8 mouse cellular contexts compared by ENCODE assay signal in the genomic region with DNA sequence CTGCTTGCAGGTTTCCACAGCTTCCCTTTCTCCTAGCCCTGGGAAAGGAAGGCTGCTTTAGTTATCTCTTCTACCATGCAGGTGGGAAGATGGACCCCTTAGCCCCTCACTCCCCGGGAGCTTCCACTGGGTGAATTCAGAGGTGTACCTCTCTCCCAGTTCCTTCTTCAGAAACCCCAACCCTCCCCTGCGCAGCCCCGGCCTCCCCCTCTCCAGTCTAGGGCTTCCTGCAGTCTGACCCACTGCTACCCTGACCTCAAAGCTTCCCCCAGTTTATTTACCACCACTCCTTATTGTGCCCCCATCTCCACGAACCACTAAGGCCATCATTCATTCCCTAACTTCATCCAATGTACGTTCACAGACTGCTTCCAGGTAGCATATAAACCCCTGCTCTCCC. TPM values are rescaled to one million over a fixed set of nuclear protein-coding genes. Genes with fewer than 3 reads are reported as not detected.
DNase-seq lines count a peak whose midpoint lies in the region; ATAC-seq and TF ChIP-seq lines count a peak whose summit lies in the region.

No protein-coding gene starts in this region.

- no peak for TF ChIP-seq CTCF in heart, adult 2 months (IDR thresholded peaks at IDR 0.05)
- no peak for TF ChIP-seq CTCF in thymus, adult 2 months (IDR thresholded peaks at IDR 0.05; ENCODE audit: borderline replicate concordance, control insufficient read depth, extremely low read depth, insufficient read depth, low read length, poor library complexity)

- H3K4me3 ChIP-seq in heart, adult 2 months, result peak overlapping the region; percentile 71
- H3K4me3 ChIP-seq in thymus, adult 2 months (ENCODE audit: control insufficient read depth, insufficient read depth, low read length), result peak overlapping the region; percentile 53; the same call in 1 of the 2 replicates
- peak overlapping the region; percentile 58 for H3K4me3 ChIP-seq in liver, embryonic 12.5 days

- H3K9me3 ChIP-seq in liver, embryonic 12.5 days (replicated peaks), result no peaks in the 10 kb centered on the region

- no peaks in the 10 kb centered on the region for H3K79me2 ChIP-seq in heart, adult 2 months (replicated peaks; ENCODE audit: control insufficient read depth, insufficient read depth, low read length)

- TF ChIP-seq EP300 in heart, adult 2 months (IDR thresholded peaks at IDR 0.05; ENCODE audit: insufficient read depth, low read depth, low read length), result no peak

- no peak for ATAC-seq in liver, embryonic 12.5 days

- H3K4me2 ChIP-seq in liver, embryonic 12.5 days, result peak overlapping the region; percentile 82

- H3K27ac ChIP-seq in heart, adult 2 months, result no peak overlapping the region; the same call in 1 of the 2 replicates
- H3K27ac ChIP-seq in thymus, adult 2 months (ENCODE audit: control insufficient read depth, insufficient read depth, low read length), result no peak overlapping the region
- no peak overlapping the region for H3K27ac ChIP-seq in liver, embryonic 12.5 days

- peaks cover 7% of the 10 kb centered on the region; the same call in 1 of the 2 replicates for H3K36me3 ChIP-seq in heart, adult 2 months (ENCODE audit: control insufficient read depth, insufficient read depth, low read length)
- no peaks in the 10 kb centered on the region for H3K36me3 ChIP-seq in thymus, adult 2 months (ENCODE audit: control insufficient read depth, insufficient read depth, low read length)
- no peaks in the 10 kb centered on the region for H3K36me3 ChIP-seq in liver, embryonic 12.5 days

- WGBS in heart, adult 2 months, result 26% methylated on average over 5 of the region's 5 CpGs
- 2% methylated on average over 5 of the region's 5 CpGs for WGBS in thymus, adult 2 months
- WGBS in liver, embryonic 12.5 days (ENCODE audit: insufficient replicate concordance), result 6% methylated on average over 5 of the region's 5 CpGs

- no peaks in the 10 kb centered on the region for H3K27me3 ChIP-seq in heart, adult 2 months (ENCODE audit: control insufficient read depth, insufficient read depth, low read length)
- H3K27me3 ChIP-seq in thymus, adult 2 months (ENCODE audit: control insufficient read depth, insufficient read depth, low read length), result no peaks in the 10 kb centered on the region; the same call in 1 of the 2 replicates
- H3K27me3 ChIP-seq in liver, embryonic 12.5 days (replicated peaks), result peaks cover 72% of the 10 kb centered on the region

- peaks cover 6% of the 10 kb centered on the region for H3K4me1 ChIP-seq in heart, adult 2 months (ENCODE audit: control insufficient read depth, insufficient read depth, low read length)
- peaks cover 30% of the 10 kb centered on the region for H3K4me1 ChIP-seq in thymus, adult 2 months (replicated peaks; ENCODE audit: control insufficient read depth, insufficient read depth, low read length)
- H3K4me1 ChIP-seq in liver, embryonic 12.5 days, result peaks cover 21% of the 10 kb centered on the region; the same call in 1 of the 2 replicates

- intact Hi-C loops in heart, adult 2 months (cut with DNase I), result loop anchor here (5.0 kb wide), 1 partner anchor 59 kb away; the partner anchor contains the start of gene Atg101

- TF ChIP-seq POLR2A in heart, adult 2 months (IDR thresholded peaks at IDR 0.05; ENCODE audit: insufficient read depth, low read depth, low read length), result no peak
- TF ChIP-seq POLR2A in thymus, adult 2 months (IDR thresholded peaks at IDR 0.05; ENCODE audit: control insufficient read depth, extremely low read depth, insufficient read depth, low read length, poor library complexity), result no peak

- H3K9ac ChIP-seq in heart, adult 2 months (ENCODE audit: low read depth, low read length), result peak overlapping the region; percentile 28; the same call in 1 of the 2 replicates
- H3K9ac ChIP-seq in liver, embryonic 12.5 days, result peak overlapping the region; percentile 61; the same call in 1 of the 2 replicates

- no peak for DNase-seq in heart, adult 2 months
- no peak for DNase-seq in heart, adult 8-10 months (ENCODE audit: low spot score)
- no peak for DNase-seq in thymus, adult 2 months
- no peak for DNase-seq in thymus, postnatal 25 days
- DNase-seq in frontal cortex, postnatal 36 days (ENCODE audit: low spot score in 2 of 2), result no peak
- no peak for DNase-seq in embryo, embryonic 11 days
- DNase-seq in urinary bladder, postnatal 4 days (ENCODE audit: low spot score in 2 of 2), result no peak

RNA-seq across cellular contexts. Expression of gene Grasp, which starts 0.4 kb away (rescaled TPM):
- 10 to 100 TPM; 10.9 to 11.5 TPM for total RNA-seq in heart, adult 2 months (2021)
- 7.4 and 7.6 TPM in 2 replicates for polyA plus RNA-seq in heart, adult 2 months (2012; rRNA removed)
- total RNA-seq in heart, adult 8-10 months (2022), result 10 to 100 TPM in 1 of 4 experiments, 1 to 10 TPM in 3; 7.6 to 10.2 (median 9.5) TPM
- 10.2 and 15.4 TPM in 2 replicates for polyA plus RNA-seq in thymus, adult 2 months (2012; rRNA removed)
- 0.81 and 1.3 TPM in 2 replicates for polyA plus RNA-seq in liver, embryonic 12.5 days (2016; fragmentation: Nextera tagmentation; extraction: Ambion mirVana)

RNA-seq across cellular contexts. Expression of gene Nr4a1, which starts 30.5 kb away (rescaled TPM):
- total RNA-seq in heart, adult 2 months (2021), result 10 to 100 TPM; 12.1 to 45.3 TPM
- 17.0 and 23.8 TPM in 2 replicates for polyA plus RNA-seq in heart, adult 2 months (2012; rRNA removed)
- total RNA-seq in heart, adult 8-10 months (2022), result 10 to 100 TPM in 3 of 4 experiments, 1 to 10 TPM in 1; 7.0 to 23.9 (median 12.6) TPM
- polyA plus RNA-seq in thymus, adult 2 months (2012; rRNA removed), result 164 TPM in 2 replicates
- polyA plus RNA-seq in liver, embryonic 12.5 days (2016; fragmentation: Nextera tagmentation; extraction: Ambion mirVana), result 0.83 and 1.0 TPM in 2 replicates

RNA-seq across cellular contexts. Expression of gene Acvr1b, which starts 49.7 kb away (rescaled TPM):
- total RNA-seq in heart, adult 2 months (2021), result 10 to 100 TPM in 1 of 2 experiments, 1 to 10 TPM in 1; 9.9 to 12.3 TPM
- 15.3 and 19.3 TPM in 2 replicates for polyA plus RNA-seq in heart, adult 2 months (2012; rRNA removed)
- 10 to 100 TPM; 12.1 to 14.7 (median 13.9) TPM for total RNA-seq in heart, adult 8-10 months (2022)
- polyA plus RNA-seq in thymus, adult 2 months (2012; rRNA removed), result 34.9 and 35.3 TPM in 2 replicates
- polyA plus RNA-seq in liver, embryonic 12.5 days (2016; fragmentation: Nextera tagmentation; extraction: Ambion mirVana), result 1.9 and 2.2 TPM in 2 replicates
